Mouse (Mus musculus) CD8-positive naive resting alpha-beta T cell, adult 2 months (primary cell): Measurements from ENCODE around the gene Mrps17.

ENCODE experiments used
- DNase-seq, 2 experiments: peaks; one replicate each; pipeline ENCODE4 v3.0.0; 2022; ENCODE audit warnings: low read depth in 2 of 2, low spot score in 2 of 2

The Mrps17 gene

DNA sequence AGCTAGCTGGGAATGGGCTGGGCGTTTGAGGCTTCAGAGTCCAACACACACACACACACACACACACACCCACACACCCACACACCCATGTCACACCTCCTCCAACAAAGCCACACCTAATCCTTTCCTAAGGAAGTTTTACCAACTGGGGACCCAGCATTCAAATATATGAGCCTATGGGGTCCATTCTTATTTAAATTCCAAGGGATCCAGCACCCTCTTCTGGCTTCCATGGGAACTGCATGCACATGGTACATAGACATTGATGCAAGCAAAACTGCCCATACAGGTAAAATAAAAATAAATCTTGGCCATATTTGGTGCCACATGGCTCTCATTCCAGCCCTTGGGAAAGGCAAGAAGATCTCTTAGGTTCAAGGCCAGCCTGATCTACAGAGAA, 25.7 kb downstream of the Mrps17 start:
- DNase-seq: peak in 1 of 2 experiments; percentile 40

DNA sequence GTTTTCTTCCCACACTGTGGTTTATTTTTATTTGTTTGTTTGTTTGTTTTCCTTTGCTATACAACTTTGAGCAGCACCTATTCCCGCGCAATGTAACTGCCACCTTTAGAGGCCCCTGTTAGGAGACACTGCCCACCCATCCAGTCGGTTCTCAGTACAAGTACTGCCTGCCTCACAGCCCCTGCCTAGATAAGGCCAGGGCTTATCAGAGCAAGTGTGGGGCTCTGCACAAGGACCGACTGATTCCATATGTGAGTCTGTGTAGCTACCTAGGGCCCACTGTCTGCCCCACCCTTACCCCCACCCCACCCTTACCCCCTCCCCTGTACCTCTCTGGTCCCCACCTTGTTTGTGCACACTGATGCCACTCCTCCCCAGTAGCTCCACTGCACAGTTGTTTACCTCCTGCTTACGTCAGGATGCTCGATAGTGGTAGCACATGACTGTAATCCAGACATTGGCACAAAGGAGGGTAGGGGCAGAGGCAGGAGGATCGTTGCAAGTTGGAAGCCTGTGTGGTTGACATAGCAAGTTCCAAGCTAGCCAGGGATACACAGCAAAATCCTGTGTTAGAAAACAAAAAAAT, 27.7 kb downstream of the Mrps17 start:
- DNase-seq: no peak

DNA sequence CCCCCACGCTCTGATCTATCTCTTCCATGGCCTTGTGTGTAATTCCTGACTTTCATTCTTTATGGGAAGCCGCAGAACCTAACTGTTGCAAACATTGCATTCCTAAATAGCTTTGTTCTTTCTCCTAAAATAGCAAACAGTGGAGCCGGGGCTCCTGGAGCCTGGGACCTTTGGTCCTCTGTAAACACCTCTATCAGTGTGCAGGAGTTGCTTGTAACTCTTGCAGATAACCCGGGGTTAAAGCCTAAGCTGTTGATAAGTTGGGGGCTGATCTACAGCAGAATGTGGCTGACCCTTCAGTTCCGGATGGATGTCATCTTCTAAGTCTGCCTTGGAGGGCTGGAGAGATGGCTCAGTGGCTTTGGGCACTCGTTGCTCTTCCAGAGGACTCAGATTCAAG, 28.8 kb downstream of the Mrps17 start:
- DNase-seq: no peak

DNA sequence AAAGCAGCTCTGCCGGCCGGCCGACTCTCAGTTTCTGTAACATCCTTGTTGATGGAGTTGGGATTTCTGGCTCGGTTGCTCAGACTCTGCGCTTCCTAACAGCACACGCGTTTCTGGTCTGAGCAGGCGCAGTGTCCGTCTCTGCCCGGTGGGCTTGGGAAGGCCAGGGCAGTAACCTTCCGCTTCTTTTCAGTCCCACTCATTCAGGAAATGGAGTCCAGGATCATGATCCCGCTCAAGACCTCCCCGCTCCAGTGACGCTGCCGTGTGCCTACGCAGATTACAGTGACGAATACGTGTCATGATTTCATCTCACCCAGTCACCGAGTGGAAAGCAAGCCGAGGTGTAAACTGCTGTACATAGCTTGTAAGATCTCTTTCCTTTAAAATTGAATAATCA, 41.6 kb downstream of the Mrps17 start:
- DNase-seq: no peak

DNA sequence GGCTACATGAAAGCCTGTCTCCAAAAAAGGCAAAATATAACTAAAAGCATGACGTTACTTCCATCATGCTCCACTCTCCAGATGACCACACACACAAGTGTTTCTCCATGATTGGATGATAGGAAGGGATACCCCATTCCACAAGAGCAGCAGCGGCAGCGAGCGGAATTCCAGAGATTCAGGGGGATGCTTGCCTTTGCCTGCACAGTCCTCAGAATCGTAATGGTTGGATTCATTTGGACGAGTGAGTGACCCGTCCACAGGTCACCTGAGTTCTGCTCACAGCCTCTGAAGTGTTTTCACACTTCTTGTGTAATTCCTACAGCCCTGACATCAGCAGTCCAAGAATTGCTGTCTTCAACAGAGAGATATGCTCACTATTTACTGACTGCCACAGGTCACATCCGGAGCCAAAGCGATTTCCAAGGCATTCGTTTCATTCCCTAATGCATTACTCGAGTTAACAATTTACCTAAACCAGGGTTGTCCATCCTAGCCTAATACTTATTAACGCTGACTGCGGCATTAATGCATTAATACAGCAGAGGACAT, 44.7 kb downstream of the Mrps17 start:
- no peak for DNase-seq

DNA sequence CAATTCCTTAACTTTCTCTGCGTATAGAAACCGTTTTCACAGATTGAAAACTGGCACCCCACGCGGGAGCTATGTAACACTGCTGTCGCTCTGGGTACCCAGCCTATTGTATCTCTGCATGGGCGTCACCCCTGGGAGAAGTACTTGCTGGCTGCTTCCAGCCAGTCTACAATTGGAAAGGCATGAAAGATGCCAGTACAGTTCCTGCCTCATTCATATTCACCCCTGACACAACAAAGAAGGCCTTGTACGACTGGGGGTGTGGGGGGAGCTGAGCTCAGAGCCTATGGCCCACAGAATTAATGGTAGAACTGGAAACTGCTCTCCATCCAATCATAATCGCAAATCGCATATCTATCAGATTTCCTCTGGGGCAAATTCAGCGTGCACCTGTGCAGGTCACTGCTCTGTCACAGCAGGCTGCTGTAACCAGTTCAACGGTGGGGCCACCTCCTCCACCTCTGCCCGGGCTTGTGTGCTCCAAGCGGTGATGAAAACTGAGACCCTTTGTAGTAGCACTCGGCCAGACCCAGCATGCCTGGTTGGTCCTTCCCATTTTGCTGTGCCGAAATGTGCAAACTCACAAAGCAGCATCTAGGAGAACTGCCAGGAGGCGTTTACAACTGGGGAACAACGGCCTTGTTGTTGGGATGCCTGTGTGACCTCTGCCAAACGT, 46.7 kb downstream of the Mrps17 start:
- no peak for DNase-seq

DNA sequence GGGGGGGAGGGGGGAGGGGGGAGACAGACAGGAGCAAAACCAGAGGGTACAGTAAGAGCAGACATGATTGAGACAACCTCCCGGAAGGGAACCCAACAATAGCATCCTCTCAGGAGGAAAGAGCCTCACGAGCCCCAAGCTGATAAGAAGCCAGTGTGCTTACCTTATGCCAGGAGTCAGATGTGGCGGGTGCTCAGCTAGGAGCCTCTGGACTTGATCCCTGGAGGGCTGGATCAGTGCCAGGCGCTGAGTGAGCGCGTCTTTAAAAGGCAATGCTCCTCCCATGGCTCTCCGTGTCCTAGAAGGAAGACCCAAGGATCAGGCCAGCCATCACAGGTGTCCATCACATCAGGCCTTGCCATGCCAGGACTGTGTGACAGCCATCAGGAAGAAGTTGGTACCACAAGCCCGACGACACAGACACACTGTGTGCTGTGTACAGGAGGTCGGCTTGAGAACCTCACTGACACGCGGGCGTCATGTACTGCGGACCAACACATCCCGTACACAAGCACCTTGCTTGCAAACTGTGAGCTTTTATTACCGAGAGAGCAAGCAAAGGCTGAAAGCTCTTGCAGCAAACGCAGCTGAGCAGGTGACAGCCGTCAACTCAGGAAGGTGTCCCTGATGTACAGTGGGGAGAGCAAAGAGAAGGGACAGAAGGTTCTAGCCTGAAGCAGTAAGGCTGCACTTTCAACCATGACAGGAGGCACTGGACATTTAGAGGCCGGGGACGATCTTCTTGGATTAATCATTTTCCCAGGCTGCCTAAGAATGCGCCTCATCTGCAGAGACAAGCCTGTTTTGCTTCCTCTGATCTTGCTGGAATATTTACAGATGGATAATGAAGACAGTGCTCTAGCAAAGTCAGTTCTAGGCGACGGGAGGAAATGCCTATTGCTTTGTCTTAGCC, 55.4 kb downstream of the Mrps17 start:
- DNase-seq: no peak
